11 mouse cellular contexts compared by ENCODE assay signal in genomic region chrX:134353848-134354247, GRCm38 (mm10). TPM values are rescaled to one million over a fixed set of nuclear protein-coding genes. Genes with fewer than 3 reads are reported as not detected.
A peak's percentile ranks its signal among the peaks of the same experiment; 100 is the strongest.
DNase-seq lines count a peak whose midpoint lies in the region; ATAC-seq and TF ChIP-seq lines count a peak whose summit lies in the region.
"Had no signal": no experiment of that assay in that cellular context is flagged by ENCODE, and none has a peak within 500 bp of the region (broad histone marks: within the 10 kb centered on the region; RNA-seq: fewer than 3 reads in every experiment).

No protein-coding gene starts in this region.

- intact Hi-C loops in heart, postnatal 25 days (cut with DNase I): loop anchor here (10.0 kb wide), 1 partner anchor 219 kb away; no protein-coding TSS in a partner anchor

- no peak overlapping the region for H3K27ac ChIP-seq in heart, postnatal 0 days (ENCODE audit: low read depth)
- H3K27ac ChIP-seq in midbrain, postnatal 0 days (ENCODE audit: low read depth, low read length): no peak overlapping the region
- H3K27ac ChIP-seq in midbrain, embryonic 10.5 days (replicated peaks): no peak overlapping the region
- H3K27ac ChIP-seq: heart, embryonic 13.5 days; limb, embryonic 12.5 days; macrophage had no signal

- no peaks in the 10 kb centered on the region for H3K36me3 ChIP-seq in heart, postnatal 0 days (replicated peaks; ENCODE audit: control insufficient read depth, insufficient read depth, low read length)
- H3K36me3 ChIP-seq in midbrain, postnatal 0 days (ENCODE audit: insufficient read depth, low read length): no peaks in the 10 kb centered on the region
- peaks cover 11% of the 10 kb centered on the region; the same call in 1 of the 2 replicates for H3K36me3 ChIP-seq in midbrain, embryonic 10.5 days
- no peaks in the 10 kb centered on the region for H3K36me3 ChIP-seq in splenic B cell, adult 2 months (ENCODE audit: control insufficient read depth, insufficient read depth, low read length, poor library complexity, severe bottlenecking)

- no peaks in the 10 kb centered on the region for H3K27me3 ChIP-seq in heart, postnatal 0 days (ENCODE audit: control insufficient read depth, insufficient read depth, low read length)
- H3K27me3 ChIP-seq in midbrain, postnatal 0 days (ENCODE audit: insufficient read depth, low read length): no peaks in the 10 kb centered on the region
- peaks cover 8% of the 10 kb centered on the region for H3K27me3 ChIP-seq in midbrain, embryonic 10.5 days (ENCODE audit: low read depth, poor library complexity, severe bottlenecking)
- no peaks in the 10 kb centered on the region for H3K27me3 ChIP-seq in splenic B cell, adult 2 months (ENCODE audit: control insufficient read depth, insufficient read depth, low read length, poor library complexity, severe bottlenecking)
- H3K27me3 ChIP-seq: heart, embryonic 13.5 days had no signal

- no peak overlapping the region for H3K9ac ChIP-seq in heart, postnatal 0 days (replicated peaks; ENCODE audit: low read depth, low read length)
- H3K9ac ChIP-seq in midbrain, postnatal 0 days (replicated peaks; ENCODE audit: low read length, poor library complexity, severe bottlenecking): no peak overlapping the region
- H3K9ac ChIP-seq: heart, embryonic 13.5 days; limb, embryonic 12.5 days had no signal

- H3K4me3 ChIP-seq in heart, postnatal 0 days (ENCODE audit: low read depth, low read length): no peak overlapping the region
- H3K4me3 ChIP-seq in midbrain, postnatal 0 days (ENCODE audit: low read depth, low read length): no peak overlapping the region
- H3K4me3 ChIP-seq in midbrain, embryonic 10.5 days: no peak overlapping the region
- H3K4me3 ChIP-seq: heart, embryonic 13.5 days; limb, embryonic 12.5 days; myocyte had no signal

- TF ChIP-seq EP300 in heart, postnatal 0 days (IDR thresholded peaks at IDR 0.05; ENCODE audit: low read depth): no peak

- H3K4me2 ChIP-seq in heart, postnatal 0 days (ENCODE audit: low read depth, low read length): no peak overlapping the region
- H3K4me2 ChIP-seq in midbrain, postnatal 0 days (ENCODE audit: low read depth, low read length, poor library complexity, severe bottlenecking): no peak overlapping the region
- H3K4me2 ChIP-seq: heart, embryonic 13.5 days; limb, embryonic 12.5 days had no signal

- peak; percentile 10; the same call in 1 of the 2 replicates for TF ChIP-seq CTCF in heart, postnatal 0 days (IDR thresholded peaks at IDR 0.05; ENCODE audit: low read depth)
- peak; percentile 46; the same call in 1 of the 2 replicates for TF ChIP-seq CTCF in midbrain, postnatal 0 days (IDR thresholded peaks at IDR 0.05)

- no peaks in the 10 kb centered on the region for H3K9me3 ChIP-seq in heart, postnatal 0 days (replicated peaks; ENCODE audit: control insufficient read depth, low read length)
- no peaks in the 10 kb centered on the region for H3K9me3 ChIP-seq in midbrain, postnatal 0 days (ENCODE audit: low read length)
- H3K9me3 ChIP-seq in midbrain, embryonic 10.5 days (replicated peaks): no peaks in the 10 kb centered on the region
- H3K9me3 ChIP-seq: heart, embryonic 13.5 days; limb, embryonic 12.5 days had no signal

- no peak for DNase-seq in heart, postnatal 0 days (ENCODE audit: low spot score)
- DNase-seq in heart, postnatal 25 days (ENCODE audit: low spot score): no peak
- DNase-seq in midbrain, postnatal 0 days (ENCODE audit: low spot score): peak; percentile 12
- DNase-seq in midbrain, embryonic 10.5 days (ENCODE audit: low spot score): no peak
- DNase-seq in adipocyte (ENCODE audit: low spot score): peak; percentile 15
- DNase-seq in splenic B cell, adult 2 months (ENCODE audit: low read depth, low spot score): peak; percentile 24
- DNase-seq in gastrocnemius, postnatal 25 days: no peak

- H3K4me1 ChIP-seq in heart, postnatal 0 days (ENCODE audit: control insufficient read depth, insufficient read depth): no peaks in the 10 kb centered on the region
- no peaks in the 10 kb centered on the region for H3K4me1 ChIP-seq in midbrain, postnatal 0 days (ENCODE audit: insufficient read depth, low read length)
- no peaks in the 10 kb centered on the region for H3K4me1 ChIP-seq in midbrain, embryonic 10.5 days
- H3K4me1 ChIP-seq: heart, embryonic 13.5 days; limb, embryonic 12.5 days had no signal

- no peak for ATAC-seq in heart, postnatal 0 days (ENCODE audit: insufficient read depth, low read depth)
- no peak for ATAC-seq in midbrain, postnatal 0 days (ENCODE audit: low FRiP score)

RNA-seq across cellular contexts. Expression of gene Cenpi, which starts 46.0 kb away (rescaled TPM):
- total RNA-seq in heart, postnatal 0 days (2014; rRNA removed; ENCODE audit: low replicate concordance): 12.2 and 26.3 TPM in 2 replicates
- 7.0 and 7.8 TPM in 2 replicates for polyA plus RNA-seq in heart, postnatal 0 days (2015; fragmentation: Nextera tagmentation; extraction: Ambion mirVana)
- under 1 TPM; 0.48 to 0.55 TPM for total RNA-seq in heart, postnatal 25 days (2021)
- 3.4 and 3.8 TPM in 2 replicates for total RNA-seq in midbrain, postnatal 0 days (2014; rRNA removed)
- 2.8 and 3.5 TPM in 2 replicates for polyA plus RNA-seq in midbrain, postnatal 0 days (2015; fragmentation: Nextera tagmentation; extraction: Ambion mirVana)
- 29.8 and 31.3 TPM in 2 replicates for polyA plus RNA-seq in midbrain, embryonic 10.5 days (2016; fragmentation: Nextera tagmentation; extraction: Ambion mirVana)
- under 1 TPM; 0.33 to 0.70 TPM for total RNA-seq in gastrocnemius, postnatal 25 days (2021)

RNA-seq across cellular contexts. Expression of gene Drp2, which starts 50.5 kb away (rescaled TPM):
- total RNA-seq in heart, postnatal 0 days (2014; rRNA removed; ENCODE audit: low replicate concordance): 0.04 and 1.4 TPM in 2 replicates
- polyA plus RNA-seq in heart, postnatal 0 days (2015; fragmentation: Nextera tagmentation; extraction: Ambion mirVana): 0.07 and 0.08 TPM in 2 replicates
- total RNA-seq in heart, postnatal 25 days (2021): under 1 TPM; 0.08 to 0.39 TPM
- total RNA-seq in midbrain, postnatal 0 days (2014; rRNA removed): 37.2 and 38.3 TPM in 2 replicates
- 8.3 and 9.5 TPM in 2 replicates for polyA plus RNA-seq in midbrain, postnatal 0 days (2015; fragmentation: Nextera tagmentation; extraction: Ambion mirVana)
- polyA plus RNA-seq in midbrain, embryonic 10.5 days (2016; fragmentation: Nextera tagmentation; extraction: Ambion mirVana): 4.6 and 7.9 TPM in 2 replicates
- total RNA-seq in gastrocnemius, postnatal 25 days (2021): 1 to 10 TPM; 6.6 to 8.2 TPM

RNA-seq across cellular contexts. Expression of gene Tmem35a, which starts 58.8 kb away (rescaled TPM):
- 69.7 and 71.2 TPM in 2 replicates for total RNA-seq in heart, postnatal 0 days (2014; rRNA removed; ENCODE audit: low replicate concordance)
- polyA plus RNA-seq in heart, postnatal 0 days (2015; fragmentation: Nextera tagmentation; extraction: Ambion mirVana): 23.9 and 24.9 TPM in 2 replicates
- total RNA-seq in heart, postnatal 25 days (2021): 1 to 10 TPM; 6.3 to 8.1 TPM
- 138 and 151 TPM in 2 replicates for total RNA-seq in midbrain, postnatal 0 days (2014; rRNA removed)
- polyA plus RNA-seq in midbrain, postnatal 0 days (2015; fragmentation: Nextera tagmentation; extraction: Ambion mirVana): 109 and 112 TPM in 2 replicates
- polyA plus RNA-seq in midbrain, embryonic 10.5 days (2016; fragmentation: Nextera tagmentation; extraction: Ambion mirVana): 10.7 and 18.4 TPM in 2 replicates
- total RNA-seq in gastrocnemius, postnatal 25 days (2021): under 1 TPM; 0.21 to 0.23 TPM
- polyA plus RNA-seq: macrophage had no signal

Comparison
In these comparisons a context has a peak if more than half of its experiments do, and no peak if none do; other contexts are left out.
1. DNase-seq: peak in midbrain, postnatal 0 days (single experiment), adipocyte (single experiment) and splenic B cell, adult 2 months (single experiment); none in heart, postnatal 0 days (single experiment), heart, postnatal 25 days (single experiment), midbrain, embryonic 10.5 days (single experiment) and gastrocnemius, postnatal 25 days (single experiment).
2. RNA of gene Tmem35a, which starts 58.8 kb away (total RNA-seq): 138 to 151 TPM in midbrain, postnatal 0 days, 69.7 to 71.2 TPM in heart, postnatal 0 days and 6.3 to 8.1 TPM in heart, postnatal 25 days; 0.21 to 0.23 TPM in gastrocnemius, postnatal 25 days; every median in the first group is over 4 times any median in the second.